Mouse (Mus musculus) T-helper 2 cell (primary cell): Measurements from ENCODE around the gene Gstcd.

ENCODE experiments used
- in situ Hi-C: fragments of 300-600 bp; cut with MboI, MseI; formaldehyde crosslinking; loops from one replicate; pipeline ENCODE4 v1.15.1; 2025; ENCODE audit warnings: high pct_unique_total_duplicates

The Gstcd gene

GRCm38 (mm10) chr3:133091664-133092273 is at the start of gene Gstcd, which contains the start of gene Ints12:
Gene Gstcd (minus strand): TSS chr3:133092033.
Gene Ints12 (plus strand): TSS chr3:133091840.
- in situ Hi-C loops: loop anchor here (10.0 to 25.0 kb wide), 2 partner anchors 346 to 663 kb away; no protein-coding TSS in a partner anchor

GRCm38 (mm10) chr3:133132611-133133010 is 40.8 kb upstream of the Gstcd start:
- in situ Hi-C loops: no loop called here

GRCm38 (mm10) chr3:133131372-133131771 is 39.5 kb upstream of the Gstcd start:
- in situ Hi-C loops: no loop called here

- in situ Hi-C loops: no loop called here
Observed at GRCm38 (mm10) chr3:133113281-133113680, 21.4 kb upstream of the Gstcd start.

GRCm38 (mm10) chr3:133111741-133112140 is 19.9 kb upstream of the Gstcd start:
- in situ Hi-C loops: no loop called here

- in situ Hi-C loops: no loop called here
Observed at GRCm38 (mm10) chr3:133109844-133110243, 18.0 kb upstream of the Gstcd start.

- in situ Hi-C loops: no loop called here
Observed at GRCm38 (mm10) chr3:133108731-133109130, 16.9 kb upstream of the Gstcd start.

- in situ Hi-C loops: loop anchor here (5.0 kb wide), 1 partner anchor 48 kb away; no protein-coding TSS in a partner anchor
Observed at GRCm38 (mm10) chr3:133104436-133104835, 12.6 kb upstream of the Gstcd start.

- in situ Hi-C loops: loop anchor here (5.0 kb wide), 1 partner anchor 49 kb away; no protein-coding TSS in a partner anchor
Observed at GRCm38 (mm10) chr3:133103768-133104167, 11.9 kb upstream of the Gstcd start.

GRCm38 (mm10) chr3:133098909-133099308 is 7.1 kb upstream of the Gstcd start:
- in situ Hi-C loops: loop anchor here (10.0 to 25.0 kb wide), 2 partner anchors 338 to 656 kb away; no protein-coding TSS in a partner anchor

- in situ Hi-C loops: loop anchor here (10.0 to 25.0 kb wide), 2 partner anchors 339 to 656 kb away; no protein-coding TSS in a partner anchor
Observed at GRCm38 (mm10) chr3:133098336-133098735, 6.5 kb upstream of the Gstcd start.

- in situ Hi-C loops: loop anchor here (10.0 to 25.0 kb wide), 2 partner anchors 339 to 657 kb away; no protein-coding TSS in a partner anchor
Observed at GRCm38 (mm10) chr3:133097936-133098335, 6.1 kb upstream of the Gstcd start.

GRCm38 (mm10) chr3:133094305-133094704 is 2.5 kb upstream of the Gstcd start:
- in situ Hi-C loops: loop anchor here (10.0 to 25.0 kb wide), 2 partner anchors 343 to 660 kb away; no protein-coding TSS in a partner anchor

- in situ Hi-C loops: loop anchor here (10.0 to 25.0 kb wide), 2 partner anchors 344 to 662 kb away; no protein-coding TSS in a partner anchor
Observed at GRCm38 (mm10) chr3:133092936-133093335, 1.1 kb upstream of the Gstcd start.

GRCm38 (mm10) chr3:133092274-133092853 is 531 bp upstream of the Gstcd start:
- in situ Hi-C loops: loop anchor here (10.0 to 25.0 kb wide), 2 partner anchors 345 to 662 kb away; no protein-coding TSS in a partner anchor

- in situ Hi-C loops: loop anchor here (10.0 to 25.0 kb wide), 2 partner anchors 346 to 664 kb away; no protein-coding TSS in a partner anchor
Observed at GRCm38 (mm10) chr3:133091121-133091663, 641 bp downstream of the Gstcd start.

- in situ Hi-C loops: loop anchor here (10.0 to 25.0 kb wide), 2 partner anchors 347 to 664 kb away; no protein-coding TSS in a partner anchor
Observed at GRCm38 (mm10) chr3:133090247-133091120, 1.3 kb downstream of the Gstcd start.

GRCm38 (mm10) chr3:133085858-133086257 is 6.0 kb downstream of the Gstcd start:
- in situ Hi-C loops: loop anchor here (5.0 to 25.0 kb wide), 2 partner anchors 351 to 404 kb away; partner anchors contain the start of genes Aimp1 and Tbck

GRCm38 (mm10) chr3:133082736-133083135 is 9.1 kb downstream of the Gstcd start:
- in situ Hi-C loops: loop anchor here (25.0 kb wide), 1 partner anchor 355 kb away; no protein-coding TSS in a partner anchor

GRCm38 (mm10) chr3:133075560-133075959 is 16.3 kb downstream of the Gstcd start:
- in situ Hi-C loops: loop anchor here (25.0 kb wide), 1 partner anchor 362 kb away; no protein-coding TSS in a partner anchor

GRCm38 (mm10) chr3:133052068-133052467 is 39.8 kb downstream of the Gstcd start:
- in situ Hi-C loops: no loop called here
